Mouse (Mus musculus): Measurements from ENCODE around the gene Appl2.
"Not testable (repeated sequence)": the region's sequence is repeated elsewhere in the genome, so short reads cannot be mapped to it uniquely, and the experiment has no call there.

Appl2 gene

DNA sequence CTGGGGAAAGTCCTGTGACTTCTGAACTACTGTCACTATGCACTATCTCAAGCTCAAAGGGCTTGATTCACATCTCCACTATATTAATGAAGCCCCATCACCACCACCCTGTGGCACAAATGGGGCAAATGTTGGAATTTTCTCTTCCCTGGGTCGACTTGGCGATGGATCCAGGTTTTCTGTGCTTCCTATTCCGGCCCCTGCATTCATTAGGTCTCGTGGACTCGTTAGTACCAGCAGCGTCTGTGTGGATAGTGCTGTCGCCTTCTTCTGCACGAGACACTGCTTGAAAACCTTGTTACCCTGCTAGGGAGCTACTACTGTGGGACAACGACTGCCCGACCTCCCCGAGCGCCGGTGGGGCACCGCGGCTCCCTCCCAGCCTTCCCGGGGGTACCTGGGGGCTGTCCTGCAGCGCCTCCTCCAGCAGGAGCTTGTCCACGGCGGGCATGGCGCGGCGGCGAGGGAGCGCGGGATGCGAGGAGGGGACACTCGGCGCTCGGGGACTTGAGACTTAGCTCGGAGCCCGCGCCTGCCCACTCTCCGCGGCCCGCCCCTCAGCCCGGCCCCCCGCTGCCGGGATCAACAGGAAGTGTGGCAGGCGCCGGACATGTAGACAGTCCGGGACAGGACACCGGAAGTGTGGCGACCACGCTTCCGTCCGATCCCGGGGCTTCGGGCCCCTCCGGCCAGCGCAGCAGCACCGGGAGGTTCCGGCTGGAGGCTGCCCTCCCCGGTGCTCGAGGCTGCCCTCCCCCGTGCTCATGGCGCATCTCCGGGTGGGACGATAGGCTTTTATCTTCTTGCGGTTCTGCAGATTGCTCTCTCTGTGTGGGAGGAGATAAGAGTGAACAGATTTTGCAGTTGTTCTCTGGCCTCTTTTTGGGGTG, at the start of gene Appl2:
Gene Appl2, minus strand, starts transcription at position 608 of the 890 bp plus-strand sequence.
- peak; percentile 53 to 58 for DNase-seq

DNA sequence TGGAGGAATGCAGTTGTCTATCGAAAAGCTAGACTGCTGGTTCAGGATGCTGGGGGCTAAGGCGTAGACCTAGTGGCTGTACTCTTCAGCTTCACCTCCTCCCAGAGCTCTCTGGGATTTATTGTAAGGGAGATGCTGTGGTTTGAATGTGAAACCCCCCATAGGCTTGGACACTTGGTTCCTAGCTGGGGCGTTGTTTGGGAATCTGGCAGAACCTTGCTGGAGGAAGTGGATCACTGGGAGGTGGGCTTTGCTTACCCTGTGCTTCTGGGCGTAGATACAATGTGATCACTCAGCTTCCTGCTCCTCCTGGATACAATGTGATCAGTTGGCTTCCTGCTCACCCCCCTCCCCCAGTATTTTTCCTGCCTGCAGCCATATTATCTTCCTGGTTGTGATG, 47.7 kb upstream of the Appl2 start:
- no peak for DNase-seq

DNA sequence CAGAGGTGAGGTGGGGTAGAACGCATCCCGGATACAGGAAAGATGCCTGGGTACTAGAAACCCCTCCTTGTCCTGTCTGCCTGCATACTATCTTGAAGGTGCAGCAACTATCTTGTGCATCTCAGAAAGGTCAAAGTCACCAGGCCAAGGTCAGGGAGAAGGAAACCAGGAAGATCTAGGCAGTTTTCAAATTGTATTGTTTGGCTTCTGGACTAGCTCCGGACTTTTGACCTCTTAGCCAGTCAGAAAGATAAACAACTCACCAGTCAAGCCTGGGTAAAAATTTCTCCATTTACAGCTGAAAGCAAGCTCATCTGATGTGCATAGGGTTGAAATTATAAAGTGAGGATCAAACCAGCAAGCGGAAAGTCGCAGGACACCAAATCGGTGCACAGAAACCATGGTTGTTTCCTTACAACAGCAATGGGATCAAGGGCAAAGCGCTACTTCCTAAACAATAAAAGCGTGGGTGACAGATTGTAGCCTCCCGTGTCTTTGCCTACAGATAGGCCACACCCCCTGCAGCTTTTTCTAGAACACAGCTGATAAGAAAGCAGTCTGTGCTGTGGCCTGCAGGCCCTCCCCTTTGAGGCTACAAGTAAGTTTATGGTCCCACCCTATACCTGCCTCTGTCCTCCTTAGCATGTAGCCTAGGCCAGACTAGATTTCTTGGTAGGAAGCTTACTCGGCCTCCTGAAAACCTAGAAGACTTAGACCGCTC, 43.8 kb upstream of the Appl2 start:
- no peak for DNase-seq

- no peak for DNase-seq
Measured at GRCm38 (mm10) chr10:83688215-83688614, 39.7 kb upstream of the Appl2 start.

DNA sequence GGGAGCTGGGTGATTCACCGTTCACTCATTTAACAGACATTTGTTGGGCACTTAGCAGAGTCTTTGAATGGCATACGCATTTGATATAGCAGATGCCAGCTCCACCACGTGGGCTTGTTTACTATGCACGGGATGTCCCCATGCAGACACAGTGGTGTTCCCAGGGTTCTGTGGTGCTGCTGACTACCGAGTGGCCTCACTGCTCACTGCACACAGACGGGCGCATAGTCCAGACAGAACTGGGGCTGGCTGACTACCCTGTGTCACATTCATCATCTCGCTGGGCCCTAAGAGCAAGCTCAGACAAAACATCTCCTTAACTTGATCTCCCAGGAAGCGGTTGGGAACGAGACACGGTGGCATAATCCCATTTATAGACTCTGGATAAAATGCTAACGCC, 32.8 kb upstream of the Appl2 start:
- DNase-seq: no peak

DNA sequence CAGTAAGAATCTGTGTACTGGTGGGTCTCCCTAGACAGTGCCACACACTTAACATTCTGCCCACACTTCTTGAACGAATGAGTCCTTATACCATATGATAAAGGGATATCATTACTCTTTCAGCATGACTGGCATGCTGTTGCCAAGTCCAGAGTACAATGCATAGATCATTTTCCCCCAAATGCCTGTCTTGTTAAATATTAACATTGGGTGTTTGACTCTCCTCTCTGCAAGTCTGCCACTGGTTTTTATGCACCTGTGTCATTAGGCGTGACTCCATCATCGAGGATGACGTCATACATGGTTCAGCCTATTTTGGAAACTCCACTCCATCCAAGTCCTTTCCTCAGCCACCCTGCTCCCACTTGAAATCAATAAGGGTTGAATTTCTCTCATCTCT, 18.0 kb upstream of the Appl2 start:
- no peak for DNase-seq

DNA sequence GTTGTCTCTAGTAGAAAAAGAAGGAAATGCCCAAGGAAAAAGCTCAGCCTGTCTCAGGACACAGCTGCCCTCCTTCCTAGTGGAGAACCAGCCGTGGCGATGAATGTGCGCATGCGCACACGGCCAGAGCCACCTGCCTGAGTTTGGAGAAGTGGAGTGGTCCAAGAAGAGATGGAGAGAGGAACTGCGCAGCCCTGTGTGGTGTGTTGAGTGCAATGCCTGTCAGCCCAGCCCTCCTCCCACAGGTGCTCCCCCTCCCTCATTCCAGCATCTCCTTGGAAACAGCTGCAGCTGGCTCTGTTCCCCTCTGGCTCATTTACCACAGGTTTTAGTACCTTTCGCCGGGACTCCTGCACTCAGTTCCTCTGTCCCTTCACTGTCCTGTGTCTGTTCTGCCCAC, 13.4 kb upstream of the Appl2 start:
- no peak for DNase-seq

DNA sequence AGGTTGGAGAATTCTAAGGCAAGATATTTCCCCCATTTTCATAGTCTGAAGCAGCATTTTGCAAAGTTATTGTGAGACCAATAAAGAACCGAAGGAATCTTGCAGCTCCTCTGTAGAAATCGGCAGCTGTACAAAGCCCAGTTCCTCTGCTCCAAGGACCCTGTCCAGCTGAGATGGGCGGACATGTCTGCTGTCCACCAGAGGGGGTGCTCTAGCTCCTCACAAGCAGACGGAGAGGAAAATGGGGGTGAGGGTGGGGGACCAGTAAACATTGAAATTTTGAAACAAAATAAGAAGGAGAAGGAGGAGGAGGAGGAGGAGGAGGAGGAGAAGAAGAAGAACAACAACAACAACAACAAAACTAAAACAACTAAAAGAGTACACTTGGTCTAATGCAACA, 12.1 kb upstream of the Appl2 start:
- no peak for DNase-seq

DNA sequence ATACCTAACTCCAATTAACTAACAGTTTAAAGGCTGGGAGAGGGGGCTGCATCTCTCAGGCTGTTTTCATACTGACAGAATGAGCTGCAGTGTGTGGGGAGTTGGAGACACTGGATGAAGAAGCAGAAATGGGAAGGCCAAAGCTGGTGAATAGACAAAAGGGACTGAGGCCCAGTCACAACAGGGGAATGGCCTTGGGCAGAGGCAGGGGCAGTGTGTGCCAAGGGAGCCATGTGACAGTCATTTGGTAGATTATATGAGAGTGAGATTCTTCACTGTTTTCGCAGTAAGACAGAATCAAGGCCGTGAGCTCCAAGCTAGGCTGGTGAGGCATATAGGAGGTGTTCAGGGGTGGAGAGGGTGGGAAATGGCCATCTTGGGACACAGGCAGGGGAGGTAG, 6.1 kb upstream of the Appl2 start:
- no peak for DNase-seq

DNA sequence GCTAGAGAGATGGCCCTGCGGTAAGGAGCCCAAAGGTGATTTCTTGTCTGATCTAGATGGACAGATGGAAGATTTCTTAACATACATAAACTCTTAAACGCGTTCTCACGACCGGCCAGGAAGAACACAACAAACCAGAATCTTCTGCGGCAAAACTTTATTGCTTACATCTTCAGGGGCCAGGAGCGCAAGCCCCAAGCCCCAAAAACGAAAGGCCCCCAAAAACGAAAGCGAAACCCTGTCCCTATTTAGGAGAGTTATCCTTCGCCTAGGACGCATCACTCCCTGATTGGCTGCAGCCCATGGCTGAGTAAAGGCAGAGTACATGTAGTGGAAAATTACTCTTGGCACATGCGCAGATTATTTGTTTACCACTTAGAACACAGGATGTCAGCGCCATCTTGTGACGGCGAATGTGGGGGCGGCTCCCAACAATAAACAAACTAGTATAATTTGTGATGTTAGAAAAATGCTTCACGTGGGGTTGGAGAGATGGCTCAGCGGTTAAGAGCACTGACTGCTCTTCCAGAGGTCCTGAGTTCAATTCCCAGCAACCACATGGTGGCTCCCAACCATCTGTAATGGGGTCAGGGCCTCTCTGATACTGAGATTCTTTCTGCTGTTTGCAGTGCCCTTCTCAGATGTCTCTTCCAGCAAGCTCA, 3.8 kb upstream of the Appl2 start:
- DNase-seq: not testable (repeated sequence)

DNA sequence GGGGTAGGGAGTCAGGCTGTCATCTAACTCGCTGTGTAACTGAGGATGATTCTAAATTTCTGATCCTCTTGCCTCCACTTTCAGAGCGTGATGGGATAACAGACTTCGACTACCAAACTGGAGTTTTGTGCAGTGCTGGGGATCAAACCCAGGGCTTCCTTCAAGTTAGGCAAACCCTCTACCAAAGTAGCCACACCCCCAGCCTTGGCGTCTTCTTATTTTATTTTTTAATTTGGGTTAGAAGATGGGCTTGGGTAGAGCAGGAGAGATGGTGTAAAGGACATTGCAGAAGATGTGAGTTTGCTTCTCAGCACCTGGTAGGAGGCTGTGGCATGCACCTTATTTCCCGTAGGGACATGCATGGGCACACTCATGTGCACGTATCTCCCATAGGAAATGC, 499 bp upstream of the Appl2 start:
- peak in 1 of 2 experiments; percentile 3 for DNase-seq

DNA sequence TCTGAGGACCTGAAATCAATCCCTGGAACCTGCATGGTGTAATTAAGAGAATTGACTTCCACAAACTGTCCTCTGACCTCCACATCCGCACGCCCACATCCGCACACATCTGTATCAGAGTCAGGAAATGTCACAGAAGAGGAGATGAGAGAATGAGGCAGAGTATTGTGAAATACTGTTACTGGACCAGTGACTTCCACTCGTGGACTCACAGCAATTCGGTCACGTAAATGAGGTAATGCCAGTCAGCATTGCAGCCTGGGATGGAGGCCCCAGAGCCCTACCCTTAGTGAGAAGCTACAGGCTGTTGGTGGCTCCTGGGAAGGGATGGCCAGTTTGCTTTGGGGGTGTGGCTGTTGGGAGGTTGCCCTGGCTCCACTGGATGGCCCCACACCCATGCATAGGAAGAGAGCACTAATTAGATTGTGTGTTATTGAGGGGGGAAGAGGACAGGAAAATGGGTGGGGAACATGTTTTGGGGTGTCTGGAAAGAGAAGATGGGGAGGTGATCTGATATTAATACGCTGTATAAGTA, 2.1 kb downstream of the Appl2 start:
- DNase-seq: no peak

- no peak for DNase-seq
Measured at GRCm38 (mm10) chr10:83645716-83645990, 2.9 kb downstream of the Appl2 start.

DNA sequence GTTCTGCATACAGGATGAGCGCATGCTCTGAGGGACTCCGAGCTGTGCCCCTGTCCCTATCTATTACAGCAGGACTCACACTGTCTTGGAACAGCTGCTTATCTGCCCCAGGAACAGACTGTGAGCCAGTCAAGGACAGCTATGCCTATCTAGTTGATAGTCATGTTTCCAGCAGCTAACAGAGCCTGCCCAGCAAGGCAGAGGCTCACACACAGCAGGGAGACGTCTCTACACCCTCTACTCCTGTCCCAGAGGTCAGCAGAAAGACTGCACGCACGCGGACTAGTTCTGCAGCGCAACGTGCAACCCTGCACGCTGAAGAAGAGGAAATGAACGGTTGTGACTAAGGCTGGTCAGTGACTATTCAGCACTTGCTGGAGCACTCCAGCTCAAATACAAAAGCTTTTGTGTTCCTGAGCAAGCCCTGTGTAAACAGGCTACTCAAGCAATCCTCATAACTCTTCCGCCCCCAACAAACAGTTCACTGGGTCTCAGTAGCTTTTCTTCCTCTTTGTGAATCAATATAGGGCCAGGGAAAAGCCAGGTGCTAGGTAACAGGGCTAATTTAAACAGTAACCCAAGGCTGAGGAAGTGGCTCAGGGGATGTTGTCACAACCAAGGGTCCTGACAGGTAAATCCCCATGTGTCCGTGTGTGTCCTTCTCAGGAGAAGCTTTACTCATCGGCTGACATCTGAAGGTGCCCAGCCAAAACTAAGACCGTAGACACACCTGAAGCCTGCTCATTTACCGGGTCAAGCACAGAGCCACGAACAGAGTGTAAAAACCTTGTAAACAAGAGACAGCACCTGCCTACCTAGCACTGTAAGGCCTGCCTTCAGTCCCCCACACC, 3.4 kb downstream of the Appl2 start:
- no peak for DNase-seq

DNA sequence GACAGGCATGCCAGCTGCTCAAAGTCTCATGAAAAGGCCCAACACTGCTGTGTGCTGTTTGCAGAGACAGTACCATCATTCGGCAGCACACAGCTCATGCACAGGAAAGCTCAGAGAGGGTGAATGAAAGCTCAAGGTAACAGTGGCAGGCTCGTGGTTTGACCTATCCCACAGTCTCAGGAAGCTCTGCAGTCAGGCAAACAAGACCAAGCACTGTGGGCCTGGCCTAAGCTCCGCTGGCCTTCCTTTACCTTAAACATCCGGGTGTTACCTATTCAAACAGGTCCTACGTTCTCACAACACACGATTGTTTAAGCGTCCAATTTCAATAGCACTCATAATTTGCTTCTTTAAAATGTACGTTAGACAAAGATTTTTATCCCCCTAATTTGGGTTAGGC, 4.4 kb downstream of the Appl2 start:
- no peak for DNase-seq

DNA sequence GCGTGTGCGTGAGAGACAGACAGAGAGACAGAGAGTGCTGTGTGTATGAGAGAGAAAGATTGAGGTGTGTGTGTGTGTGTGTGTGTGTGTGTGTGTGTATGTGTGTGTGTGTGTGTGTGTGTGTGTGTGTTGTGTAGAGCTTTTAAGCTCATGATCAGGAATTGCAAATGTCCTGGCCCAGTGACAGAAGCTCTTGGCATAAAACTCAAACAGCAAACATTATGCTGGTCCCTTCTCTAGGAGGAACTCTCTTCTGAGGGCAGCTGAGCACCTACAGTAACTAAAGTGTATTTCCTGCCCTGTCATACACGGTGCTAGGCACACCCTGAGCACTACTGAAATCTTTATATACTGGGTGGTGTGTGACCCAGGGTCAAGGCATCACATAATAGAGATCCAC, 6.9 kb downstream of the Appl2 start:
- DNase-seq: no peak

GRCm38 (mm10) chr10:83639881-83640386, 8.6 kb downstream of the Appl2 start:
- DNase-seq: no peak

DNA sequence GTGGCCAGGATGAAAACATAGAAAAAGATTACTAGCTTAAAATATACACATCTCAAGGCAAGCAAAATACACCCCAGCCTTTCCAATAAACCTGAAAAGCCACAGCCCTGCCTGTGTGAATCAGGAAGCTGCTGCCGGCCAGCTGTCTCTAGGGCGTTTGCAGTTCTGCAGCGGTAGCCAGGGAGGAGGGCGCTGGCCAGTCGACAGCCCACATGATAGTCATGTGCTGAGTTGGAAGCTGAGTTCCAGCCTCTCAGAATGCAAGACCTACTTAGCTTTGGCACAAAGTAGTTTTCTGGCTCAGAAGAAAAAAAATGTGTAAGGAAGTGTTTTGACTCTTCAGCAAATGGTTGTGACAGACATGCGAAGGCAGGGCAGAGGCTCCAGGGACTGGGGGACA, 11.2 kb downstream of the Appl2 start:
- DNase-seq: no peak

DNA sequence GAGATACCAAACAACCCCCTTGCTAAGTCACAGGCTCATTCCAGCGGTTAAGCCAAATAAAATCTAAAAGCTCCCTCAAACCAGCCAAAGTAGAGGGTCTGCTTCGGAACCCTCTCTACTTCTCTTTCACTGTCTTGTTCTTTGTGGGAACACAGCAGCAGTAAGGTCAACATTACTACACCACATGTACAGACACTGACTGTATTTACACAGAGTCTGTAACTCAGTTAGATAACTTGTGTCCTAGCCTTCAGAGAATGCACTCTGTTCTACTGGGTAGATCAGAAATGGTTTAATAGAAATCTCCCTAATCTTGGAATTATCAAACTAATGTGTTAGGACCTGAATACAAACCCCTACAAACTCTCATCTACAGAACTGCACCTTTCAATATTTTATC, 12.3 kb downstream of the Appl2 start:
- DNase-seq: no peak

DNA sequence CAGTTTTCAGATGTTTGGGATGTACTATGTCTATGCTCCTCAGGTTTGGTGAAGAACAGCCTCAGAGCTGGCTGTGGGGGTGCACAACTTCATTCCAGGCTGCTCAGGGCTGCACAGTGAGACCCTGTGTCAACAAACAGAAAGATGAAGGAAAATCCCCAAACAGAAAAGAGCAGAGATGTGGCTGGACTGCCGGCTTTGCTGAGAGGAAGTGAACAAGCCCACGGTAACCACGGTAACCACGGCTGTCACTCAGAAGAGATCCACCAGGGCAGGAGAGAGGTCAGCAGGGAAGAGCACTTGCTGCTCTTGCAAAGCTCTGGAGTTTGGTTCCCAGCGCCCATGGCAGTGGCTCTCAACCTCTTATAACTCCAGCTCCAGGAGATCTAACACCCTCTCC, 14.1 kb downstream of the Appl2 start:
- peak; percentile 9 to 16 for DNase-seq

- DNase-seq: no peak
Measured at GRCm38 (mm10) chr10:83632806-83633374, 15.6 kb downstream of the Appl2 start.

GRCm38 (mm10) chr10:83631775-83632174, 16.8 kb downstream of the Appl2 start:
- DNase-seq: no peak

Data from B cell, adult 2 months (primary cell).